Mouse (Mus musculus): Measurements from ENCODE around the gene Rnf44. TPM values are rescaled to one million over a fixed set of nuclear protein-coding genes. Genes with fewer than 3 reads are reported as not detected.

Gene Rnf44
- polyA plus RNA-seq, 1 experiment from 2014 or later = 111 TPM

DNA sequence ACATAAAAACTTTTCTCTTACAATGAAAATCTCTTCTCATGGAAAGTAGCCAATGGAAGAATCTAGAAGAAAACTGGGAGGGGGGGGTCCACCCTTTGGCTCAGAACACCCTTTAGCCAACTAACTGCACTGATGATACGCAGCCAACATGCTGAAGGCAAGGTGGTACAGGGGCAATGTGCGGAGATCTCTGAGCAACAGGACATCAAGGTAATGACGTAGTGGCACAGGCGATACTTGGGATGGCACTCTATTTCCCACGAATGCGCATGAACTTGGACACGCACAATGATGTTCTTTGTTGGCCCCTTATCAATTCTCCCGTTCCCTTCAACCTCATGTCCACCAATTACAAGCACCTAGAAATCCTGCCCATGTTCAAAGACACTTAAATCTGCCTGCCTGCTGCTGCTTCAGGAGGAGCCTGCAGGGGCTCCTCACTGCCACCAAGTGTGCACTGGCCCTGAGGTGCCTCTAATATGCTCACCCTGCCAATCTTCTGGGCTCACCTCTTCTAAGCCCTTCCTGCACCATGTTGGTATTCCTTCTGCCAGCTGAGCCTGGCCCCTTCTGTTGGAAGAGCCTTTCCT, 3.5 kb downstream of the Rnf44 start:
- ATAC-seq (ENCODE audit: low FRiP score) (no peak), DNase-seq (ENCODE audit: low spot score, missing footprints) (peak; percentile 23)
- Histone ChIP-seq H3K9me3 (ENCODE audit: control insufficient read depth, low read length) (no peaks in the 10 kb centered on the region), H3K9ac (ENCODE audit: low read length) (no peak overlapping the region), H3K36me3 (ENCODE audit: control insufficient read depth, insufficient read depth, low read length) (no peaks in the 10 kb centered on the region), H3K27me3 (ENCODE audit: control insufficient read depth, insufficient read depth, low read length) (no peaks in the 10 kb centered on the region), H3K27ac (ENCODE audit: low read depth, low read length) (no peak overlapping the region), H3K4me3 (ENCODE audit: low read depth, low read length) (no peak overlapping the region), H3K4me1 (ENCODE audit: control insufficient read depth, insufficient read depth, low read length) (peaks cover 23% of the 10 kb centered on the region), H3K4me2 (no peak overlapping the region)
- WGBS = 92% methylated on average over 8 of the region's 8 CpGs

- WGBS = 0% methylated on average over 77 of the region's 82 CpGs
- Histone ChIP-seq H3K9me3 (ENCODE audit: control insufficient read depth, low read length) (no peaks in the 10 kb centered on the region), H3K4me3 (ENCODE audit: low read depth, low read length) (peak overlapping the region; percentile 79), H3K27ac (ENCODE audit: low read depth, low read length) (peak overlapping the region; percentile 93), H3K9ac (ENCODE audit: low read length) (peak overlapping the region; percentile 98), H3K27me3 (ENCODE audit: control insufficient read depth, insufficient read depth, low read length) (no peaks in the 10 kb centered on the region), H3K4me1 (ENCODE audit: control insufficient read depth, insufficient read depth, low read length) (peaks cover 28% of the 10 kb centered on the region), H3K36me3 (ENCODE audit: control insufficient read depth, insufficient read depth, low read length) (peaks cover 13% of the 10 kb centered on the region), H3K4me2 (peak overlapping the region; percentile 92)
- peak; percentile 89 for ATAC-seq (ENCODE audit: low FRiP score)
- DNase-seq (ENCODE audit: low spot score, missing footprints) = peak; percentile 100
Measured at GRCm38 (mm10) chr13:54687575-54688424, 5.9 kb downstream of the Rnf44 start.

- Histone ChIP-seq H3K9ac (ENCODE audit: low read length) (peak overlapping the region; percentile 98), H3K4me1 (ENCODE audit: control insufficient read depth, insufficient read depth, low read length) (peaks cover 20% of the 10 kb centered on the region), H3K27me3 (ENCODE audit: control insufficient read depth, insufficient read depth, low read length) (no peaks in the 10 kb centered on the region), H3K4me2 (peak overlapping the region; percentile 92), H3K9me3 (ENCODE audit: control insufficient read depth, low read length) (no peaks in the 10 kb centered on the region), H3K4me3 (ENCODE audit: low read depth, low read length) (peak overlapping the region; percentile 79), H3K36me3 (ENCODE audit: control insufficient read depth, insufficient read depth, low read length) (peaks cover 20% of the 10 kb centered on the region), H3K27ac (ENCODE audit: low read depth, low read length) (peak overlapping the region; percentile 93)
- peak; percentile 70 for ATAC-seq (ENCODE audit: low FRiP score)
- peak; percentile 97 for DNase-seq (ENCODE audit: low spot score, missing footprints)
- under 1% methylated on average over 35 of the region's 35 CpGs for WGBS
Measured at GRCm38 (mm10) chr13:54687096-54687495, 6.6 kb downstream of the Rnf44 start.

- no peak for ATAC-seq (ENCODE audit: low FRiP score)
- Histone ChIP-seq H3K9me3 (ENCODE audit: control insufficient read depth, low read length) (no peaks in the 10 kb centered on the region), H3K27me3 (ENCODE audit: control insufficient read depth, insufficient read depth, low read length) (no peaks in the 10 kb centered on the region), H3K4me3 (ENCODE audit: low read depth, low read length) (peak overlapping the region; percentile 79), H3K4me1 (ENCODE audit: control insufficient read depth, insufficient read depth, low read length) (peaks cover 20% of the 10 kb centered on the region), H3K4me2 (peak overlapping the region; percentile 92), H3K27ac (ENCODE audit: low read depth, low read length) (peak overlapping the region; percentile 93), H3K9ac (ENCODE audit: low read length) (peak overlapping the region; percentile 98), H3K36me3 (ENCODE audit: control insufficient read depth, insufficient read depth, low read length) (peaks cover 27% of the 10 kb centered on the region)
- 9% methylated on average over 19 of the region's 19 CpGs for WGBS
- peak; percentile 87 for DNase-seq (ENCODE audit: low spot score, missing footprints)
Measured at GRCm38 (mm10) chr13:54686139-54687053, 7.3 kb downstream of the Rnf44 start.

GRCm38 (mm10) chr13:54685174-54685573, 8.5 kb downstream of the Rnf44 start:
- no peak for ATAC-seq (ENCODE audit: low FRiP score)
- WGBS = 44% methylated on average over 2 of the region's 2 CpGs
- H3K27me3 ChIP-seq (ENCODE audit: control insufficient read depth, insufficient read depth, low read length) = no peaks in the 10 kb centered on the region
- peak overlapping the region; percentile 79 for H3K4me3 ChIP-seq (ENCODE audit: low read depth, low read length)
- H3K27ac ChIP-seq (ENCODE audit: low read depth, low read length) = no peak overlapping the region
- peaks cover 38% of the 10 kb centered on the region for H3K36me3 ChIP-seq (ENCODE audit: control insufficient read depth, insufficient read depth, low read length)
- DNase-seq (ENCODE audit: low spot score, missing footprints) = peak; percentile 95
- H3K9me3 ChIP-seq (ENCODE audit: control insufficient read depth, low read length) = no peaks in the 10 kb centered on the region
- peak overlapping the region; percentile 98 for H3K9ac ChIP-seq (ENCODE audit: low read length)
- H3K4me1 ChIP-seq (ENCODE audit: control insufficient read depth, insufficient read depth, low read length) = peaks cover 20% of the 10 kb centered on the region
- H3K4me2 ChIP-seq = peak overlapping the region; percentile 92

- 79% methylated on average over 3 of the region's 3 CpGs for WGBS
- Histone ChIP-seq H3K27me3 (ENCODE audit: control insufficient read depth, insufficient read depth, low read length) (no peaks in the 10 kb centered on the region), H3K27ac (ENCODE audit: low read depth, low read length) (no peak overlapping the region), H3K4me2 (no peak overlapping the region), H3K4me3 (ENCODE audit: low read depth, low read length) (no peak overlapping the region), H3K9ac (ENCODE audit: low read length) (no peak overlapping the region; the same call in 1 of the 2 replicates), H3K36me3 (ENCODE audit: control insufficient read depth, insufficient read depth, low read length) (peaks cover 42% of the 10 kb centered on the region), H3K4me1 (ENCODE audit: control insufficient read depth, insufficient read depth, low read length) (peaks cover 20% of the 10 kb centered on the region), H3K9me3 (ENCODE audit: control insufficient read depth, low read length) (no peaks in the 10 kb centered on the region)
- ATAC-seq (ENCODE audit: low FRiP score) (no peak), DNase-seq (ENCODE audit: low spot score, missing footprints) (peak; percentile 75)
Measured at GRCm38 (mm10) chr13:54684140-54684896, 9.4 kb downstream of the Rnf44 start.

- Histone ChIP-seq H3K27ac (ENCODE audit: low read depth, low read length) (no peak overlapping the region), H3K9ac (ENCODE audit: low read length) (no peak overlapping the region), H3K36me3 (ENCODE audit: control insufficient read depth, insufficient read depth, low read length) (peaks cover 44% of the 10 kb centered on the region), H3K4me1 (ENCODE audit: control insufficient read depth, insufficient read depth, low read length) (peaks cover 17% of the 10 kb centered on the region), H3K9me3 (ENCODE audit: control insufficient read depth, low read length) (no peaks in the 10 kb centered on the region), H3K27me3 (ENCODE audit: control insufficient read depth, insufficient read depth, low read length) (no peaks in the 10 kb centered on the region), H3K4me2 (no peak overlapping the region), H3K4me3 (ENCODE audit: low read depth, low read length) (no peak overlapping the region)
- 93% methylated on average over 3 of the region's 3 CpGs for WGBS
- DNase-seq (ENCODE audit: low spot score, missing footprints) (peak; percentile 82), ATAC-seq (ENCODE audit: low FRiP score) (no peak)
Measured at GRCm38 (mm10) chr13:54683301-54683700, 10.4 kb downstream of the Rnf44 start.

DNA sequence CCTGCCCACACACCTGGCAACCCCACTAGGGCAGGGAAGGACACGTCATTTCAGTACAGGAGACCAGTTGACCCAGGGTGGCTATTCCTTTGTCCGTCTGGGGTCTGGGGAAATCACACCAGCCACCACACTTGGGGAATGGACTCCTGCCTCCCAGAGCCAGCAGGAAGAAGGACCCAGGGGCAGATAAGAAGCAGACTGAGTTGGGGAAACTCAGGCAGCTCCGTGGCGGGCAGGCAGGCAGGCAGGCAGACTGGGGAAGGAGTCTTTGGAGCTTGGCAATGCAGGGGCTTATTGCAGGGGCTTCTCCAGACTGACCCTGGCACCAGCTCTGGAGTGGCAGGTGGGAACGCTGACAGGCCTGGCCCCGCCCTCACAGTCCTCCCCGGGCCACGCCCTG, 12.4 kb downstream of the Rnf44 start:
- no peak for DNase-seq (ENCODE audit: low spot score, missing footprints)
- Histone ChIP-seq H3K4me2 (no peak overlapping the region), H3K27ac (ENCODE audit: low read depth, low read length) (no peak overlapping the region), H3K27me3 (ENCODE audit: control insufficient read depth, insufficient read depth, low read length) (no peaks in the 10 kb centered on the region), H3K4me3 (ENCODE audit: low read depth, low read length) (no peak overlapping the region), H3K4me1 (ENCODE audit: control insufficient read depth, insufficient read depth, low read length) (peaks cover 17% of the 10 kb centered on the region), H3K9ac (ENCODE audit: low read length) (no peak overlapping the region), H3K36me3 (ENCODE audit: control insufficient read depth, insufficient read depth, low read length) (peaks cover 44% of the 10 kb centered on the region), H3K9me3 (ENCODE audit: control insufficient read depth, low read length) (no peaks in the 10 kb centered on the region)
- 83% methylated on average over 8 of the region's 8 CpGs for WGBS
- ATAC-seq (ENCODE audit: low FRiP score) = no peak
